In genomic region chr9:45300422-45301104, GRCm38 (mm10) we compare ENCODE assay signal across 8 mouse cellular contexts. TPM values are rescaled to one million over a fixed set of nuclear protein-coding genes. Genes with fewer than 3 reads are reported as not detected.
A peak's percentile ranks its signal among the peaks of the same experiment; 100 is the strongest.
DNase-seq lines count a peak whose midpoint lies in the region; ATAC-seq lines count a peak whose summit lies in the region.

No protein-coding gene starts in this region.

- no peaks in the 10 kb centered on the region for H3K9me3 ChIP-seq in hindbrain, embryonic 13.5 days

- peak overlapping the region; percentile 28 for H3K4me3 ChIP-seq in hindbrain, embryonic 13.5 days

- H3K36me3 ChIP-seq in hindbrain, embryonic 13.5 days = no peaks in the 10 kb centered on the region

- peak; percentile 83 for DNase-seq in Muller cell, postnatal 12 days (ENCODE audit: inconsistent ontology term)
- peak; percentile 93 for DNase-seq in cerebellum, adult 9-11 months
- peak; percentile 86 to 95 for DNase-seq in frontal cortex, postnatal 10 days (ENCODE audit: low spot score in 2 of 2)
- peak; percentile 98 to 100 for DNase-seq in layer of hippocampus, postnatal 25 days (ENCODE audit: extremely low spot score in 1 of 2, low spot score in 1 of 2)
- DNase-seq in lung, postnatal 25 days (ENCODE audit: low spot score) = peak; percentile 94
- DNase-seq in retina, embryonic 14.5 days (ENCODE audit: low spot score) = peak; percentile 97
- DNase-seq in thymus, postnatal 4 days = peak; percentile 98

- H3K9ac ChIP-seq in hindbrain, embryonic 13.5 days = peak overlapping the region; percentile 60

- peak; percentile 93 for ATAC-seq in hindbrain, embryonic 13.5 days (ENCODE audit: low FRiP score)

- 0 out of 2 replicates have a peak, but pooled peaks cover 8% of the 10 kb centered on the region for H3K27me3 ChIP-seq in hindbrain, embryonic 13.5 days

- peak overlapping the region; percentile 63 for H3K27ac ChIP-seq in hindbrain, embryonic 13.5 days

- WGBS in hindbrain, embryonic 13.5 days = 16% methylated on average over 20 of the region's 20 CpGs

- H3K4me2 ChIP-seq in hindbrain, embryonic 13.5 days = peak overlapping the region; percentile 56

- 0 out of 2 replicates have a peak, but pooled peaks cover 7% of the 10 kb centered on the region for H3K4me1 ChIP-seq in hindbrain, embryonic 13.5 days (replicated peaks)

RNA-seq across cellular contexts. Expression of gene Tmprss13, which starts 18.3 kb away (rescaled TPM):
- polyA plus RNA-seq in hindbrain, embryonic 13.5 days (2015; fragmentation: Nextera tagmentation; extraction: Ambion mirVana) = not detected in 2 replicates
- total RNA-seq in layer of hippocampus, postnatal 25 days (2021) = not detected

RNA-seq across cellular contexts. Expression of gene Il10ra, which starts 31.6 kb away (rescaled TPM):
- 0.84 and 0.95 TPM in 2 replicates for polyA plus RNA-seq in hindbrain, embryonic 13.5 days (2015; fragmentation: Nextera tagmentation; extraction: Ambion mirVana)
- 1 to 10 TPM; 2.6 to 2.7 TPM for total RNA-seq in layer of hippocampus, postnatal 25 days (2021)

Comparison
In these comparisons a context has a peak if more than half of its experiments do, and no peak if none do; other contexts are left out.
1. Peak in every context shown above with its lines: DNase-seq, ATAC-seq, H3K4me3 ChIP-seq and H3K27ac ChIP-seq.